10 mouse cellular contexts compared by ENCODE assay signal in the genomic region with DNA sequence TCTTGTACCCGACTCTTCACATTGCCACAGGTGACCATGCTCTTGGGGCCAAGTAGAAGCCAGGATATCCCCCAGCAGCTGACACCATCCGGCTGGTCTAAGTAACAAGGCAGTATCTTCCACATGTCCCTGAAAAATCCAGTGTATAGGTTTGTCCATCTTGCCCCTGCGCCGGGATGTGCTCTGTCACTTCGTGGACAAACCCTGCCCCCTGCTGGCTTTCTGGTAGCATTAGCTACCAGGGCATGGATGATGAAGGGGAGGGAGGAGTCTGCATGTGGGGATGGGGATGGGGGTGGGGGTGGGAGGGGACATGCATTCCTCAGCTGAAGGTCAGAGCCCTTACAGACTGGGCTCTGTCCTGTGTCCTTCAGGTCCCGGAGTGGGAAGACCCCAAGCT.
A peak's percentile ranks its signal among the peaks of the same experiment; 100 is the strongest.
DNase-seq lines count a peak whose midpoint lies in the region; ATAC-seq and TF ChIP-seq lines count a peak whose summit lies in the region.
"Had no signal": no experiment of that assay in that cellular context is flagged by ENCODE, and none has a peak within 500 bp of the region (broad histone marks: within the 10 kb centered on the region; RNA-seq: fewer than 3 reads in every experiment).

No protein-coding gene starts in this region.

- 49% methylated on average over 6 of the region's 6 CpGs for WGBS in lung, adult 2 months

- peaks cover 22% of the 10 kb centered on the region for H3K27me3 ChIP-seq in Patski
- H3K27me3 ChIP-seq: embryonic facial prominence, embryonic 15.5 days; stomach, embryonic 15.5 days had no signal

- H3K4me1 ChIP-seq in lung, adult 2 months (ENCODE audit: control insufficient read depth, insufficient read depth, low read length): no peaks in the 10 kb centered on the region
- H3K4me1 ChIP-seq: stomach, embryonic 15.5 days had no signal

- no peak for TF ChIP-seq POLR2A in lung, adult 2 months (IDR thresholded peaks at IDR 0.05; ENCODE audit: borderline replicate concordance, extremely low read depth, low read depth, low read length)

- 0 out of 2 replicates have a peak, but pooled peaks have one; percentile 26 for TF ChIP-seq CTCF in lung, adult 2 months (IDR thresholded peaks at IDR 0.05; ENCODE audit: insufficient read depth, low read length)
- no peak for TF ChIP-seq CTCF in Patski (IDR thresholded peaks at IDR 0.05)

- CTCF ChIA-PET in Patski (lab: Charles Lee): interaction anchor here (0.9 kb wide), 1 partner anchor 529 kb away, joined by 3 read pairs; no protein-coding TSS in a partner anchor

- POLR2A ChIA-PET in Patski (lab: Charles Lee): no interaction called here

- no peak overlapping the region for H3K4me3 ChIP-seq in lung, adult 2 months (replicated peaks; ENCODE audit: extremely low read depth, low read depth, low read length)
- H3K4me3 ChIP-seq: embryonic facial prominence, embryonic 15.5 days; limb, embryonic 15.5 days; stomach, embryonic 15.5 days had no signal

- peak; percentile 25 for ATAC-seq in Patski

- in situ Hi-C loops in Patski (cut with MboI; ENCODE audit: low pct_unique_long_range_greater_than_20kb): no loop called here

- DNase-seq in lung, adult 2 months: no peak
- DNase-seq in lung, postnatal 25 days (ENCODE audit: low spot score): no peak
- DNase-seq in Patski (ENCODE audit: low read depth, low spot score): no peak
- DNase-seq in embryo, embryonic 10 days (ENCODE audit: low spot score): peak; percentile 76
- DNase-seq in kidney, postnatal 4 days: peak; percentile 39 to 52
- peak; percentile 51 for DNase-seq in thymus, postnatal 4 days
- no peak for DNase-seq in cerebellum, postnatal 4 days (ENCODE audit: low spot score in 2 of 2)

Comparison
In these comparisons a context has a peak if more than half of its experiments do, and no peak if none do; other contexts are left out.
1. DNase-seq: peak in embryo, embryonic 10 days (single experiment), kidney, postnatal 4 days (2 of 2) and thymus, postnatal 4 days (single experiment); none in lung, adult 2 months (single experiment), lung, postnatal 25 days (single experiment), Patski (single experiment) and cerebellum, postnatal 4 days (0 of 2).